Mouse (Mus musculus) liver, embryonic 18 days (tissue): ENCODE data around the gene Slc25a1. TPM values are rescaled to one million over a fixed set of nuclear protein-coding genes. Genes with fewer than 3 reads are reported as not detected.

Source experiments
- polyA plus RNA-seq: library from polyadenylated mRNA; depleted of rRNA; stranded (reverse); fragments of >200 nt; gene quantifications from 2 replicates; pipeline ENCODE4 v1.2.3, GENCODE M21; 2012; rRNA removed

Slc25a1 gene
- 48.8 and 59.1 TPM in 2 replicates for polyA plus RNA-seq

GRCm38 (mm10) chr16:17928087-17928580 is at the start of gene Slc25a1:
Slc25a1 (minus strand) TSS chr16:17928219.

GRCm38 (mm10) chr16:17914307-17915249 is 13.4 kb downstream of the Slc25a1 start, which contains the start of gene Gsc2:
Gsc2 (minus strand) TSS chr16:17915059.

GRCm38 (mm10) chr16:17911052-17911595 is 16.9 kb downstream of the Slc25a1 start, which contains the start of gene Ess2:
Ess2 (minus strand) TSS chr16:17911348.

GRCm38 (mm10) chr16:17898462-17898861 is 29.6 kb downstream of the Slc25a1 start, which contains the start of the genes Dgcr2 and Tssk2:
Dgcr2 (minus strand) TSS chr16:17898562.
Tssk2 (plus strand) TSS chr16:17898637.

GRCm38 (mm10) chr16:17893923-17894322 is 34.1 kb downstream of the Slc25a1 start, which contains the start of gene Tssk1:
Tssk1 (plus strand) TSS chr16:17894223.

GRCm38 (mm10) chr16:17891567-17891959 is 36.5 kb downstream of the Slc25a1 start, which contains the start of gene Gm20518:
Gm20518 (minus strand) TSS chr16:17891671.

Other genes with a start within 250 kb of the Slc25a1 start
- 12.6 and 18.0 TPM in 2 replicates for gene Med15, start 195.3 kb downstream of the Slc25a1 start, polyA plus RNA-seq
- gene Klhl22, start 168.6 kb downstream of the Slc25a1 start, polyA plus RNA-seq, result 14.3 and 15.0 TPM in 2 replicates
- gene Scarf2, start 130.9 kb downstream of the Slc25a1 start, polyA plus RNA-seq, result 4.7 and 6.5 TPM in 2 replicates
- not detected in 2 replicates for gene B830017H08Rik, start 95.1 kb downstream of the Slc25a1 start, polyA plus RNA-seq
- gene Car15, start 89.9 kb downstream of the Slc25a1 start, polyA plus RNA-seq, result 1.0 and 1.6 TPM in 2 replicates
- 0.13 and 0.24 TPM in 2 replicates for gene Gm20518, start 36.5 kb downstream of the Slc25a1 start, polyA plus RNA-seq
- 0.02 and 0.03 TPM in 2 replicates for gene Tssk1, start 34.0 kb downstream of the Slc25a1 start, polyA plus RNA-seq
- gene Dgcr2, start 29.7 kb downstream of the Slc25a1 start, polyA plus RNA-seq, result 20.8 and 21.7 TPM in 2 replicates
- gene Tssk2, start 29.6 kb downstream of the Slc25a1 start, polyA plus RNA-seq, result not detected in 2 replicates
- 7.2 and 8.3 TPM in 2 replicates for gene Ess2, start 16.9 kb downstream of the Slc25a1 start, polyA plus RNA-seq
- not detected in 2 replicates for gene Gsc2, start 13.2 kb downstream of the Slc25a1 start, polyA plus RNA-seq
- 3.2 and 5.8 TPM in 2 replicates for gene Vpreb2, start 52.2 kb upstream of the Slc25a1 start, polyA plus RNA-seq
- gene Dgcr6, start 124.6 kb upstream of the Slc25a1 start, polyA plus RNA-seq, result 13.7 and 14.7 TPM in 2 replicates
- gene Prodh, start 162.0 kb upstream of the Slc25a1 start, polyA plus RNA-seq, result 4.6 and 4.8 TPM in 2 replicates
- 0.26 TPM in 2 replicates for gene Rtn4r, start 199.4 kb upstream of the Slc25a1 start, polyA plus RNA-seq